Mouse (Mus musculus) midbrain, postnatal 0 days (tissue): ENCODE measurements around the gene Mast4. TPM values are rescaled to one million over a fixed set of nuclear protein-coding genes. Genes with fewer than 3 reads are reported as not detected.

Experiments
- ATAC-seq: fragments of 200-750 bp; cut with Nextera tagmentation; 2 replicates; pipeline ENCODE4 v1.8.0; 2017; ENCODE audit warnings: moderate number of reproducible peaks, mild to moderate bottlenecking, moderate TSS enrichment, moderate library complexity; ENCODE audit not compliant: low FRiP score
- DNase-seq: peaks from one replicate; pipeline ENCODE4 v3.0.0-alpha.2; 2015; ENCODE audit warnings: low spot score
- H3K27ac ChIP-seq: fragments of 300-500 bp; sonication (generic); 2 replicates; pipeline ENCODE4 v1.5.1; 2014; ENCODE audit warnings: low read depth, mild to moderate bottlenecking, low read length, mixed read lengths
- H3K27me3 ChIP-seq: fragments of 300-500 bp; sonication (generic); 2 replicates; pipeline ENCODE4 v1.6.1; 2014; ENCODE audit warnings: low read length, control low read depth, mixed read lengths; ENCODE audit not compliant: insufficient read depth
- H3K36me3 ChIP-seq: fragments of 300-500 bp; sonication (generic); 2 replicates; pipeline ENCODE4 v1.6.1; 2014; ENCODE audit warnings: low read length, control low read depth, mixed read lengths; ENCODE audit not compliant: insufficient read depth
- H3K4me1 ChIP-seq: fragments of 300-500 bp; sonication (generic); 2 replicates; pipeline ENCODE4 v1.6.1; 2014; ENCODE audit warnings: mild to moderate bottlenecking, control low read depth, antibody characterized with exemption, low read length, mixed read lengths; ENCODE audit not compliant: insufficient read depth
- H3K4me2 ChIP-seq: fragments of 300-500 bp; sonication (generic); 2 replicates; pipeline ENCODE4 v1.6.1; 2014; ENCODE audit warnings: low read depth, mild to moderate bottlenecking, low read length, mixed read lengths; ENCODE audit not compliant: poor library complexity, severe bottlenecking
- H3K4me3 ChIP-seq: fragments of 300-500 bp; sonication (generic); 2 replicates; pipeline ENCODE4 v1.5.1; 2014; ENCODE audit warnings: low read depth, mild to moderate bottlenecking, low read length, moderate library complexity
- H3K9ac ChIP-seq: fragments of 300-500 bp; sonication (generic); replicated peaks from 2 replicates; pipeline ENCODE4 v1.6.1; 2014; ENCODE audit warnings: mild to moderate bottlenecking, low read length, moderate library complexity, mixed read lengths; ENCODE audit not compliant: poor library complexity, severe bottlenecking
- H3K9me3 ChIP-seq: fragments of 300-500 bp; sonication (generic); 2 replicates; pipeline ENCODE4 v1.6.1; 2016; ENCODE audit warnings: low read length, control low read depth
- CTCF ChIP-seq: IDR thresholded peaks from 2 replicates; pipeline ENCODE4 v1.5.1; 2016; ENCODE audit warnings: antibody characterized with exemption, mild to moderate bottlenecking
- WGBS: fragments of 180-500 bp; shearing (Covaris S2); extraction: QIAGEN DNeasy Blood & Tissue Kit; methylation state at CpG from one replicate; pipeline ENCODE4 v1.1.7; 2014; 5-methylcytosine and 5-hydroxymethylcytosine counted together
- polyA plus RNA-seq: library from polyadenylated mRNA; unstranded; fragments of >200 nt; fragmentation: Nextera tagmentation; extraction: Ambion mirVana; gene quantifications from 2 replicates; pipeline ENCODE4 v1.2.1, GENCODE M21; 2015
- total RNA-seq: library from RNA; depleted of rRNA; stranded (reverse); fragments of >200 nt; gene quantifications from 2 replicates; pipeline ENCODE4 v1.2.3, GENCODE M21; 2014

The Mast4 gene
- total and polyA plus RNA-seq, 2 experiments from 2014 or later = 28.7 to 39.8 TPM

- WGBS = 3% methylated on average over 15 of the region's 15 CpGs
Measured at GRCm38 (mm10) chr13:102957508-102958272, 376.6 kb downstream of the Mast4 start.

GRCm38 (mm10) chr13:102955506-102955905, 378.8 kb downstream of the Mast4 start:
- 86% methylated on average over 2 of the region's 2 CpGs for WGBS

More at GRCm38 (mm10) chr13:102957508-102958272, 376.6 kb downstream of the Mast4 start:
- H3K4me1 ChIP-seq = 0 out of 2 replicates have a peak, but pooled peaks cover 3% of the 10 kb centered on the region
- no peaks in the 10 kb centered on the region for H3K36me3 ChIP-seq
- peak; percentile 84 for ATAC-seq
- H3K27ac ChIP-seq = peak overlapping the region; percentile 78
- peak overlapping the region; percentile 65 for H3K9ac ChIP-seq
- no peaks in the 10 kb centered on the region for H3K27me3 ChIP-seq
- DNase-seq = peak; percentile 74
- H3K9me3 ChIP-seq = no peaks in the 10 kb centered on the region
- no peak for TF ChIP-seq CTCF
- peak overlapping the region; percentile 62 for H3K4me2 ChIP-seq
- peak overlapping the region; percentile 41 for H3K4me3 ChIP-seq

GRCm38 (mm10) chr13:102949756-102950155, 384.5 kb downstream of the Mast4 start:
- ATAC-seq (no peak), DNase-seq (no peak)
- Histone ChIP-seq H3K4me2 (no peak overlapping the region), H3K9me3 (no peaks in the 10 kb centered on the region), H3K36me3 (no peaks in the 10 kb centered on the region), H3K27ac (no peak overlapping the region), H3K4me3 (no peak overlapping the region), H3K4me1 (no peaks in the 10 kb centered on the region), H3K9ac (no peak overlapping the region), H3K27me3 (no peaks in the 10 kb centered on the region)
- no peak for TF ChIP-seq CTCF
- 32% methylated on average over 7 of the region's 7 CpGs for WGBS

More at GRCm38 (mm10) chr13:102955506-102955905, 378.8 kb downstream of the Mast4 start:
- no peaks in the 10 kb centered on the region for H3K27me3 ChIP-seq
- H3K4me1 ChIP-seq = 0 out of 2 replicates have a peak, but pooled peaks cover 3% of the 10 kb centered on the region
- no peak for DNase-seq
- ATAC-seq = no peak
- H3K27ac ChIP-seq = no peak overlapping the region
- H3K36me3 ChIP-seq = no peaks in the 10 kb centered on the region
- no peaks in the 10 kb centered on the region for H3K9me3 ChIP-seq
- no peak overlapping the region for H3K9ac ChIP-seq
- H3K4me2 ChIP-seq = no peak overlapping the region
- H3K4me3 ChIP-seq = no peak overlapping the region
- TF ChIP-seq CTCF = no peak

DNA sequence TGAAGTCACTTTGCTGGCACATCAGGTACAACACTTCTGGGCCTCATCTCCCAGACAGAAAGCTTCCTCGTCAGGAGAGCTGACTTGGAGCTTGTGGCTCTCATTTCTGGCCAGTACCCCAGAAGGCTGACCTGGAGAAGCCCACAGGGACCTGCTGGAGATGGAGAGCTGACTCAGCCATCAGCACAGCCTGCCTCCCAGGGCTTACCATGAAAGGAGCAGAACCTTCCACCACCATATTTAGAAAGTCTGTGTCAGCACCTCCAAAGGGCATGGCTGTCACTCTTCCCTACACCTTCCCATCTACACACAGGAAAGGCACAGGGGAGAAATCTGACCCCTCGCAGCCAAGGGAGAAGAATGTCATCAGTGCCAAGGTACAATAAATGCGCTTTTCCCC, 385.3 kb downstream of the Mast4 start:
- Histone ChIP-seq H3K27me3 (no peaks in the 10 kb centered on the region), H3K36me3 (no peaks in the 10 kb centered on the region), H3K9me3 (no peaks in the 10 kb centered on the region), H3K4me2 (no peak overlapping the region), H3K9ac (no peak overlapping the region), H3K27ac (no peak overlapping the region), H3K4me3 (no peak overlapping the region), H3K4me1 (no peaks in the 10 kb centered on the region)
- ATAC-seq (no peak), DNase-seq (no peak)
- no peak for TF ChIP-seq CTCF
- 98% methylated on average over 3 of the region's 3 CpGs for WGBS

GRCm38 (mm10) chr13:102947546-102947945, 386.8 kb downstream of the Mast4 start:
- H3K9me3 ChIP-seq = no peaks in the 10 kb centered on the region
- DNase-seq (no peak), ATAC-seq (no peak)
- no peaks in the 10 kb centered on the region for H3K27me3 ChIP-seq
- H3K4me2 ChIP-seq = no peak overlapping the region
- TF ChIP-seq CTCF = no peak
- H3K4me3 ChIP-seq = no peak overlapping the region
- H3K4me1 ChIP-seq = no peaks in the 10 kb centered on the region
- H3K9ac ChIP-seq = no peak overlapping the region
- H3K27ac ChIP-seq = no peak overlapping the region
- 64% methylated on average over 2 of the region's 2 CpGs for whole genome bisulfite sequencing
- no peaks in the 10 kb centered on the region for H3K36me3 ChIP-seq
